Comparison of ENCODE assay signal across 14 mouse cellular contexts in genomic region chr19:37545231-37545630, GRCm38 (mm10).
"Had no signal": no experiment of that assay in that cellular context is flagged by ENCODE, and none has a peak within 500 bp of the region (broad histone marks: within the 10 kb centered on the region; RNA-seq: fewer than 3 reads in every experiment).

No protein-coding gene starts in this region.

- ATAC-seq: lung, postnatal 0 days; midbrain, embryonic 13.5 days had no signal

- H3K4me3 ChIP-seq: limb, embryonic 12.5 days; liver, embryonic 15.5 days; midbrain, embryonic 13.5 days had no signal

- H3K36me3 ChIP-seq: limb, embryonic 12.5 days; liver, embryonic 15.5 days; midbrain, embryonic 13.5 days had no signal

- DNase-seq: kidney, postnatal 14 days; layer of hippocampus, adult 9-11 months; layer of hippocampus, postnatal 36 days; liver; lung, adult 2 months; lung, postnatal 36 days; right cerebral cortex, adult 18-20 months; right cerebral cortex, postnatal 25 days; thymus, postnatal 4 days had no signal

- H3K27ac ChIP-seq: limb, embryonic 12.5 days; liver, embryonic 15.5 days; midbrain, embryonic 13.5 days; stomach, postnatal 0 days had no signal

- H3K4me1 ChIP-seq: limb, embryonic 12.5 days had no signal

- H3K9ac ChIP-seq: limb, embryonic 12.5 days; liver, embryonic 15.5 days; midbrain, embryonic 13.5 days had no signal

- H3K9me3 ChIP-seq: limb, embryonic 12.5 days; liver, embryonic 15.5 days; midbrain, embryonic 13.5 days had no signal

- H3K4me2 ChIP-seq: limb, embryonic 12.5 days; liver, embryonic 15.5 days; midbrain, embryonic 13.5 days had no signal
